Mouse (Mus musculus) heart, postnatal 36 days (tissue): ENCODE results near the gene Wdr5. TPM values are rescaled to one million over a fixed set of nuclear protein-coding genes. Genes with fewer than 3 reads are reported as not detected.
"Not testable (repeated sequence)": the region's sequence is repeated elsewhere in the genome, so short reads cannot be mapped to it uniquely, and the experiment has no call there.

ENCODE experiments used
- DNase-seq, 2 experiments: peaks; one replicate each; pipeline ENCODE4 v3.0.0; 2021 to 2022
- intact Hi-C: fragments of 180-260 bp; cut with DNase I; formaldehyde crosslinking; loops from one replicate; pipeline ENCODE4 v1.15.1; 2025
- total RNA-seq, 2 experiments: library from RNA; stranded (reverse); gene quantifications; 2 replicates each; pipeline ENCODE4 v1.2.3; 2021

Gene Wdr5
- total RNA-seq, 2 experiments from 2014 or later: 24.4 to 25.6 TPM

GRCm38 (mm10) chr2:27493971-27494370 is 21.0 kb upstream of the Wdr5 start:
- no peak for DNase-seq
- intact Hi-C loops: no loop called here

GRCm38 (mm10) chr2:27496391-27497028 is 18.4 kb upstream of the Wdr5 start:
- DNase-seq: no peak
- intact Hi-C loops: no loop called here

GRCm38 (mm10) chr2:27504113-27504885 is 10.7 kb upstream of the Wdr5 start:
- DNase-seq: peak in 1 of 2 experiments; percentile 31
- intact Hi-C loops: loop anchor here (2.0 kb wide), 1 partner anchor 27 kb away; no protein-coding TSS in a partner anchor

GRCm38 (mm10) chr2:27505539-27505938 is 9.4 kb upstream of the Wdr5 start:
- no peak for DNase-seq
- intact Hi-C loops: loop anchor here (2.0 kb wide), 1 partner anchor 29 kb away; no protein-coding TSS in a partner anchor

- intact Hi-C loops, DNase-seq: not testable (repeated sequence)
These were observed 8.3 kb upstream of the Wdr5 start for GRCm38 (mm10) chr2:27506658-27507057.

GRCm38 (mm10) chr2:27507562-27507961 is 7.4 kb upstream of the Wdr5 start, which contains the start of gene Brd3:
Gene Brd3, minus strand, starts transcription at chr2:27507662.
- intact Hi-C loops: no loop called here
- DNase-seq: no peak

GRCm38 (mm10) chr2:27510706-27511105 is 4.3 kb upstream of the Wdr5 start:
- no peak for DNase-seq
- intact Hi-C loops: no loop called here

GRCm38 (mm10) chr2:27512909-27513308 is 2.0 kb upstream of the Wdr5 start:
- intact Hi-C loops: no loop called here
- DNase-seq: no peak

GRCm38 (mm10) chr2:27513861-27514260 is 1.1 kb upstream of the Wdr5 start:
- intact Hi-C loops: loop anchor here (2.0 kb wide), 3 partner anchors 25 to 71 kb away; partner anchors contain the start of gene Brd3os
- no peak for DNase-seq

GRCm38 (mm10) chr2:27515341-27516166 is 597 bp downstream of the Wdr5 start:
- intact Hi-C loops: loop anchor here (2.0 kb wide), 3 partner anchors 23 to 73 kb away; partner anchors contain the start of gene Brd3os
- DNase-seq: no peak

GRCm38 (mm10) chr2:27516289-27516688 is 1.3 kb downstream of the Wdr5 start:
- intact Hi-C loops: no loop called here
- no peak for DNase-seq

- intact Hi-C loops: no loop called here
- DNase-seq: no peak
These were observed 3.3 kb downstream of the Wdr5 start for GRCm38 (mm10) chr2:27518283-27518682.

- intact Hi-C loops: loop anchor here (2.0 to 10.0 kb wide), 2 partner anchors 24 to 1526 kb away; partner anchors contain the start of genes Ttf1 and Wdr5
- not testable (repeated sequence) for DNase-seq
These were observed 23.7 kb downstream of the Wdr5 start for GRCm38 (mm10) chr2:27538455-27539330.

GRCm38 (mm10) chr2:27539336-27539735 is 24.4 kb downstream of the Wdr5 start:
- DNase-seq: peak in 1 of 2 experiments; percentile 9
- intact Hi-C loops: loop anchor here (2.0 to 10.0 kb wide), 2 partner anchors 25 to 1525 kb away; partner anchors contain the start of genes Ttf1 and Wdr5

GRCm38 (mm10) chr2:27539772-27540514 is 25.0 kb downstream of the Wdr5 start:
- DNase-seq: peak; percentile 95 to 96
- intact Hi-C loops: loop anchor here (2.0 to 10.0 kb wide), 2 partner anchors 25 to 1525 kb away; partner anchors contain the start of genes Ttf1 and Wdr5

- intact Hi-C loops: no loop called here
- no peak for DNase-seq
These were observed 25.5 kb downstream of the Wdr5 start for GRCm38 (mm10) chr2:27540515-27540836.

- intact Hi-C loops: no loop called here
- no peak for DNase-seq
These were observed 26.3 kb downstream of the Wdr5 start for GRCm38 (mm10) chr2:27541225-27541624.

- no peak for DNase-seq
- intact Hi-C loops: no loop called here
These were observed 29.7 kb downstream of the Wdr5 start for GRCm38 (mm10) chr2:27544613-27545012.

- DNase-seq, intact Hi-C loops: not testable (repeated sequence)
These were observed 30.6 kb downstream of the Wdr5 start for GRCm38 (mm10) chr2:27545517-27545916.
